Mouse (Mus musculus) bone marrow, adult 2 months (tissue): ENCODE measurements around the gene Kif2c. TPM values are rescaled to one million over a fixed set of nuclear protein-coding genes. Genes with fewer than 3 reads are reported as not detected.

Experiments
- H3K27ac ChIP-seq: fragments of 200-500 bp; 2 replicates; pipeline ENCODE4 v1.5.1; 2012; ENCODE audit warnings: low read depth, mild to moderate bottlenecking, control low read depth, inconsistent platforms, low read length; ENCODE audit not compliant: control insufficient read depth, poor library complexity, insufficient read depth
- H3K4me1 ChIP-seq: fragments of 200-500 bp; 2 replicates; pipeline ENCODE4 v1.6.1; 2011; ENCODE audit warnings: low read length; ENCODE audit not compliant: control insufficient read depth, insufficient read depth
- H3K4me3 ChIP-seq: fragments of 200-500 bp; replicated peaks from 2 replicates; pipeline ENCODE3; 2011; ENCODE audit warnings: mild to moderate bottlenecking, low read depth, low read length, control low read depth; ENCODE audit not compliant: control insufficient read depth
- CTCF ChIP-seq: fragments of 200-500 bp; IDR thresholded peaks from 2 replicates; pipeline ENCODE4 v1.5.1; 2011; ENCODE audit warnings: low read length, control low read depth; ENCODE audit not compliant: control insufficient read depth, insufficient read depth
- POLR2A ChIP-seq: fragments of 200-500 bp; IDR thresholded peaks from 2 replicates; pipeline ENCODE4 v1.6.1; 2011; ENCODE audit warnings: low read depth, mild to moderate bottlenecking, control low read depth, low read length, borderline replicate concordance; ENCODE audit not compliant: control insufficient read depth
- WGBS: fragments of 180-500 bp; shearing (Covaris S2); methylation state at CpG from one replicate; pipeline ENCODE4 v1.1.7; 2018; 5-methylcytosine and 5-hydroxymethylcytosine counted together
- polyA plus RNA-seq: library from polyadenylated mRNA; stranded (reverse); fragments of >200 nt; gene quantifications from 2 replicates; pipeline ENCODE4 v1.2.4, GENCODE M21; 2011; ENCODE audit warnings: low replicate concordance; ENCODE audit not compliant: missing spikeins, insufficient read depth, insufficient read length

Gene Kif2c
- polyA plus RNA-seq = 18.5 and 33.6 TPM in 2 replicates

DNA sequence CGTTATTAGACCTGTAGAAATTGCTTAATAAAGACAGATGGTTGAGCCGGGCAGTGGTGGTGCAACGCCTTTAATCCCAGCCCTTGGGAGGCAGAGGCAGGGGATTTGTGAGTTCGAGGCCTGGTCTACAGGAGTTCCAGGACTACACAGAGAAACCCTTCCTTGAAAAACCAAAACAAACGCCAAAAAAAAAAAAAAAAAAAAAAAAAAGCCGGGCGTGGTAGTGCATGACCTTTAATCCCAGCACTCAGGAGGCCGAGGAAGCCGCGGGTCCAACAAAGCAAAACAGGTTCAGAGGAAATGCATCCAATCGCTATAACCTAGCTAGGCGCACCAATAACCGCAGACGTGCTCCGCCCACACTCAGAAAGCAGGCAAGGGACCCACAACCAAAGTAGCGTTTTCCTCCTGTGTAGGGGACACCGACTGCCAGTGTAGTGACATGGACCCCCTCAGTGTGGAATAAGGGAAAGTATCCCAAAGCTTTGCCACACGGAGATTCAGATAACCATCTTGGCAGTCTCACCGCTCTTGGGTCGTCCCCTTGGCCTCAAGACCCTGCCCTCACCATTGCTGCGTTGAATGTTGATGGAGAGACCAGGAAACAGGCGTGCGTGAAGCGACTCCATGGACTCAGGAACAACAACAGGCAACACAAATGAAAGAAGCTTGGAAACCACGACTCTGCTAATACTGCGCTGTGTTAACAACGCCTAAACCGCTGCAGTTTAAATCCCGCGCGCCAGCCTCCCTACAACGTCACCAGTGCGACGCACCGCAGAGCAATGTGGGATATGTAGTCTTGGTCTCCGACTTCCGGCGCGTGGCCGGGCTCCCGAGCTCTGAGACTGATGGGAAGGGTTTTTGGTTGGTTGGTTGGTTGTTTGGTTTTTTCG, at the start of gene Kif2c:
Gene Kif2c, minus strand, starts transcription at position 777 of the 896 bp plus-strand sequence.
- under 1% methylated on average over 42 of the region's 42 CpGs for WGBS
- Histone ChIP-seq H3K27ac (peak within 1 kb of the TSS; percentile 42), H3K4me1 (no peaks in the 10 kb centered on the region), H3K4me3 (peak within 1 kb of the TSS; percentile 88)
- TF ChIP-seq CTCF (0 out of 2 replicates have a peak, but pooled peaks have one; percentile 2), POLR2A (peak; percentile 47; the same call in 1 of the 2 replicates)

DNA sequence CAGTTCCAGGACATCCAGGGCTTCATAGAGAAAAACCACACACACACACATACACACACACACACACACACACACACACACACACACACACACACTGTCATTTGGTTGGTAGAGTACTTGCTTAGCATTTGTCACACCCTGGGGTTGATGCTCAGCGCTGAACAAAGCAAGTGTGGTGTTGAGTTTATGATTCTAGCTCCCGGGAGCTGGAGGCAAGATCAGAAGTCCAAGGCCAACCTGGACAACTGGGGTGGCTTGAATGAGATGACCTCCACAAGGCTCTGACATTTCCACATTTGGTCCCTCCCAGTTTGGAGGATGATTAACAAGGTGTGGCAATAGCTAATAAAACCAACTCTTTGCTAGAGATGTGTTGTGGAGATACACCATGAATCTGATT, 48.8 kb upstream of the Kif2c start:
- Histone ChIP-seq H3K27ac (no peak overlapping the region), H3K4me1 (no peaks in the 10 kb centered on the region), H3K4me3 (no peak overlapping the region)
- WGBS = 94% methylated on average over 2 of the region's 2 CpGs
- TF ChIP-seq CTCF (no peak), POLR2A (no peak)

DNA sequence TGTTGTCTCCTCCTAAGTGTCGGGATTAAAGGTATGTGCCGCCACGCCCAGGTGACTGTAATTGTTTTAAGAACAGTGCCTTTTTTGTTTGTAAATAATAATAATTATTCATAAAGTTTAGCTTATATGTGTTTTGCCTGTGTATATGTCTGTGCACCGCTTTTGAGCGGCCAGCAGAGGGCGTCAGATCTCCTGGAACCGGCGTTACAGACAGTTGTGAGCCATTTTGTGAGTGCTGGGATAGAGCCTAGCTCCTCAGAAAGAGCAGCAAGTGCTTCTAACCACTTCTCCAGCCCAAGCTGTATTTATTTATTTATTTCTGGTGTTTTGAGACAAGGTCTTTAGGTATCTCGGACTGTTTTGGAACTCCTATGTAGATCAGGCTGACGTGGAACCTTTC, 47.9 kb upstream of the Kif2c start:
- WGBS = 65% methylated on average over 10 of the region's 10 CpGs
- Histone ChIP-seq H3K27ac (no peak overlapping the region), H3K4me3 (no peak overlapping the region), H3K4me1 (no peaks in the 10 kb centered on the region)
- peak; percentile 59 for TF ChIP-seq CTCF
- TF ChIP-seq POLR2A = no peak

DNA sequence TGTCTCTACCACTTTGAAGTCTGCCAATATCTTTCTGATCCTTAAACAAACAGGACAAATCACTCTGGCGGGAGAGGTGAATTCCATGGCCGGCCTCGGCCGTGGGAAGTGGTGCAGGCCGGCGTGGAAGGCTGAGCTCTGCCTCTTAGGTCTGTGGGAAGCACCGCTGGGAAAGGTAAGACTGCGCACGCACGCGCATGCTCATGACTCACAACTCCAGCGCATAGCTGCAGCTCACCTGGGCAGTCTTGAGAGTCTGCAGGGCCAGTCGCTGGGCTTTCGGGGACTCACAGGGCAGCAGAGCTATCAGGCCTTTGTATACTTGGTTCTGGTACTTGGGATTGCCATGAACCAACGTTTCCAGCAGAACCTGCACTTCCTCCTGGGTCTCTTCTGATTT, 47.2 kb upstream of the Kif2c start:
- H3K4me3 ChIP-seq = no peak overlapping the region
- H3K27ac ChIP-seq = no peak overlapping the region
- WGBS = 85% methylated on average over 15 of the region's 15 CpGs
- H3K4me1 ChIP-seq = no peaks in the 10 kb centered on the region
- TF ChIP-seq POLR2A = no peak
- TF ChIP-seq CTCF = no peak

DNA sequence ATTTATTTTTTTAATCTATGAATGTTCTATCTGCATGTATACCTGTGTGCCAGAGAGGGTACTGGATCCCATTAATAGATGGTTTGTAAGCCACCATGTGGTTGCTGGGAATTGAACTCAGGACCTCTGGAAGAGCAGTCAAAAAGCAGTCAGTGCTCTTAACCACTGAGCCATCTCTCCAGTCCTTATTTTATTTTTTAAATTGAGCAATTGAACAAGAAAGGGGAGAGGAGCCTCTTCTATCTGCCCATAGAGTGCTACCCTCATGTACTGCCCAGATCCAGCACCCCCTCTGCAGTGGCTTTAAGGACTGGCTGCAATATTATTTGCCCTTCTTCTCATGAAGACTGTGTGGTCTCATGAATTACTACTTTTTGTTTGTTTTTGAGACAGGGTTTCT, 42.8 kb upstream of the Kif2c start:
- TF ChIP-seq CTCF = no peak
- no peak for TF ChIP-seq POLR2A
- no peak overlapping the region for H3K4me3 ChIP-seq
- H3K4me1 ChIP-seq = no peaks in the 10 kb centered on the region; the same call in none of the 2 replicates
- H3K27ac ChIP-seq = no peak overlapping the region

DNA sequence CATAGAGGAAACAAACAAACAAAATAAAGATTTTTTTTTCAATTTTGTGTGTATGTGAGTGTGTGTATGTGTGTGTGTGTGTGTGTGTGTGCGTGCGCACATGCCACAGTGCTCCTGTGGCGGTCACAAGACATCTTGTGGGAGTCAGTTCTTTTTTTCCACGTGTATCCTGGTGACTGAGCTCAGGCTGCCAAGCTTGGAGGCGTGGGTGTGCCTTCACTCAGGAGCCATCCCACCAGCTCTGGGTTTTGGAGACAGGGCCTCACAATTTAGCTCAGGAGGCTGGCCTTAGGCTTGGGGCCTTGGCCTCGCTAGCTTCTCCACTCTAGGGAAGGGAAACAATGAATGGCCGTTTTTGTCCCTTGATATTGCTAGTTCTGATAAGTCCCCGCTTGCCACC, 41.7 kb upstream of the Kif2c start:
- TF ChIP-seq POLR2A (no peak), CTCF (no peak)
- Histone ChIP-seq H3K4me1 (no peaks in the 10 kb centered on the region; the same call in none of the 2 replicates), H3K4me3 (no peak overlapping the region), H3K27ac (no peak overlapping the region)
- 83% methylated on average over 8 of the region's 8 CpGs for WGBS

DNA sequence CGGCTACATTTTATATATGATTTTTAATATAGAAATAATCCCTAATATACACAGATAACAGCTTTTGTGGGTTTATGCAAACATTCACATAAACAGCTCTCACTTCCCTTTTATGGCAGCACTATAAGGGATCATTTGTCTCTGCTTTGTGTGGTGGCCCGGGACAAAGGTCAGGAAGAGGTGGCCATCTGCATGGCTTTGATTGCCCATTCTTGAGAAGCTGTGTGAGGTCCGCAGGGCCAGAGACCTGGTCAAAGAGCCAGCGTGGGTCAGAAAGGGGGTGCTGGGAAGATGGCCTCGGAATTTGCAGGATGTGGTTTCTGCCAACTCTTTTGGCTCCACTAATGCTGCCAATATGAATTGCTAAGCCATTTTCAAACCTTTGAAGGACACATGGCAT, 40.6 kb upstream of the Kif2c start:
- TF ChIP-seq CTCF = no peak
- no peak for TF ChIP-seq POLR2A
- Histone ChIP-seq H3K4me1 (no peaks in the 10 kb centered on the region; the same call in none of the 2 replicates), H3K27ac (no peak overlapping the region), H3K4me3 (no peak overlapping the region)
- 36% methylated on average over 5 of the region's 5 CpGs for WGBS

DNA sequence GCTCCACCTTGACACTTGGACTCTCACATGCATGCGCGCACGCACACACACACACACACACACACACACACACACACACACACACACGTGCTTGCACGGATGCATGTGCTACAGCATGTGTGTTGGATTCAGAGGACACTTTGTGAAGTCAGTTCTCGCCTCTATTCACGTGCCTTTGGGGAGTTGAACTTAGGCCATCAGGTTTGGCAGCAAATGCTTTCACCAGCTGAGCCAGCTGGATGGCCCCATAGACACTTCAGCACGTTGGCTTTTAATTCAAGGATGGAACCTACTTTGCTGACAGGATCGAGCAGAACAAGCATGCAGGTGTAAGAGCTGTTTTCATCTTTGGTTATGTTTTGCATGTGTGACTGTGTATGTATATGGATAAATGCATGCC, 39.4 kb upstream of the Kif2c start:
- 86% methylated on average over 9 of the region's 9 CpGs for WGBS
- no peak for TF ChIP-seq POLR2A
- TF ChIP-seq CTCF = no peak
- H3K27ac ChIP-seq = no peak overlapping the region
- H3K4me3 ChIP-seq = no peak overlapping the region
- H3K4me1 ChIP-seq = no peaks in the 10 kb centered on the region; the same call in none of the 2 replicates
